Mouse (Mus musculus): ENCODE data around the gene Chrm3. TPM values are rescaled to one million over a fixed set of nuclear protein-coding genes. Genes with fewer than 3 reads are reported as not detected.

Chrm3 gene
- total RNA-seq, 2 experiments from 2014 or later: 0.20 to 1.1 TPM

- DNase-seq: no peak
Observed at GRCm38 (mm10) chr13:10068927-10069580, 291.6 kb downstream of the Chrm3 start.

DNA sequence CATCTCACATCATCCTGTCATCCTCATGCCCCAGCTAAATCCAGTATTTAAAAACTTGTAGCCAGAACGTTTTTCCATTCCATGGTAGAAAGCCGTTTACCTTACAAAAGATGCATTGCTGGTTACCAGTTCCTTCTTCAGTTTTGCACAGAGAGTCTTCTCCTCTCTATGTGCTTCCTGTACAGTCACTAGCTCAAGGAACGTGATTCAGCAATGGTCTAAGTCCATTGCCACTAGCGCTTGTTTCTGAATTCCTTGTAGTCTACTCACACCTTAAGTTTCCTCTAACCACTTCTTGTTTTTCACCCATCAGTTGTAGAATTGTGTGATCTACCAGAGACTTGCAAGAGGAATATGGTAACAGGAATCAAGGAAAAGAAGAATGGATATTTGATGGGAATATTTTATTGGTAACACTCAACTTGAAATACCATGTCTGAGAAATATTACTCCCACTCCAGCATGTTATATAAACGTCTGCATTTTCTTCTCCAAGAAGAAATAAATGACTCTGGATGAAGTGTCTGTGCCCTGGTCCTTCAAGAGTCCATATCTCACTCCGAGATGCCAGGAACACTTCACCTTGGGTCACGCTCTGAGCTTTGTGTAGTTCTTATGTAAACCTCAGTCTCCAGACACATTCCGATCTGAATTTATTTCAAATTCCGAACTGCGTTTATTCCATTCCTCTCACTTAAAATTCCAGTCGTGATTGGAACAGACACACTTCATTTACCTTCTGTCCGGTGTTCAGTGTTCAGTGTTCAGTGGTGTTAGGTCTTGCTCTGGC is 293.6 kb downstream of the Chrm3 start:
- DNase-seq: no peak

GRCm38 (mm10) chr13:10065776-10066175 is 294.9 kb downstream of the Chrm3 start:
- DNase-seq: no peak

DNA sequence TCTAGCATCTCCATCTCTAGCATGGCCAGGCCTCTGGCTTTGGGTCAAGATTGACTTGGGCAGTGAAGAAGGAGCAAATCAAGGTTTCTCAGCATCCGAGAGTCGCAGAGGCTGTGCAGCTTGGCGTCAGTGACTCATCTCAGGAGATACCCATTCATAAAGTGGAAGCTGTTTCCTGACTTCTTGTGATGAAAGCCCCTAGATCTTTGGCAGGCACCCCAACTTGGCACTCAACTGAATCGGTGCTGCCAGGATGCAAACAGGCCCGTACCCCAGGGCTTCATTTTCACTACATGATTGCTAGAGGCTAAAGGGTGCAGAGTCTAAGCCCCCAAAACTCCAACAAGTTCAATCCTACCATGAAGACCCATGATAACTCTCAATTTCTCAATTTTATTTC is 298.0 kb downstream of the Chrm3 start:
- no peak for DNase-seq

- no peak for DNase-seq
Observed at GRCm38 (mm10) chr13:10058993-10059392, 301.7 kb downstream of the Chrm3 start.

DNA sequence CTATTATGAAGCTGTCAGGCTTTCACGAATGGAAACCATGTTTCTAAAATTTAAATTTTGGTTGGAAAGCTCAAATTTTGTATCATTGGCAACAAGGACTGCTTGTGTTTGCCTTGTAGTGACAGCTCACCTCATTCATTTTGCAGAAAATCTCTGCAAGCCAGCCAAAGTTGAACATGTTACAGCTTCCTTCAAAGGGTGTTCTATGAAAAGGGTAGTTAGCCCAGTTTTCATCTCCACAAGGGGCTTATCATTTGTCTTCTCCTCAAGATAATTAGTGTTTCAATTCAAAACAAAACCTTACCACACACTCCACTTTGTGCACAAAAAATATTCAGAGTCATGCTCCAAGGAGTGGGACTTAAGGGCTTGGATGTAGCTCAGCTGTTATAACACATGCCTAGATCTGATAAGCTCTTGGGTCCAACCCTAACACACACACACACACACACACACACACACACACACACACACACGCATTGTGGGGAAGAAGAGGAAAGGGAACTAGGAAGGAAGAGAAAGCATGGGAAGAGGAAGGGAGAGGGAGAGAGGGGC is 302.9 kb downstream of the Chrm3 start:
- no peak for DNase-seq

- DNase-seq: no peak
Observed at GRCm38 (mm10) chr13:10054086-10054485, 306.6 kb downstream of the Chrm3 start.

GRCm38 (mm10) chr13:10053301-10053889 is 307.3 kb downstream of the Chrm3 start:
- DNase-seq: no peak

- no peak for DNase-seq
Observed at GRCm38 (mm10) chr13:10045651-10046350, 314.8 kb downstream of the Chrm3 start.

DNA sequence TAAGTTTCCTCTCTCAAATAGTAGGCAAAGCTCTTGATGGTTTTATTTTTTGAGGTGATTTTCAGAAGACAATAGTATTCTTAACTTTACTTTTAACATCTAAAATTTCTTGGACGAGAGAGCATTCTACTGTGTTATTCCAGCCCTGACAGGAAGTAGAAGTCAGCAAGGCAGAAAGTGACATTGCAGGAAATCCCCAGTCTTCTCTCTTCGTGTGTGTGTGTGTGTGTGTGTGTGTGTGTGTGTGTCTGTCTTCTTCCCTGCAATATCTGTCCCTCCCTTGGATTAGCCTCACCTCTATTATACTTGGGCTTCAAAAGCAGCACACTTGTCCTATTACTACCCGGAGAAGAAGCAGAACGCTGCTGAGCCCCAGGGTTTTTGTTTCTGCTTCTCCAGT is 316.6 kb downstream of the Chrm3 start:
- DNase-seq: no peak

- DNase-seq: no peak
Observed at GRCm38 (mm10) chr13:10033570-10034399, 326.9 kb downstream of the Chrm3 start.

DNA sequence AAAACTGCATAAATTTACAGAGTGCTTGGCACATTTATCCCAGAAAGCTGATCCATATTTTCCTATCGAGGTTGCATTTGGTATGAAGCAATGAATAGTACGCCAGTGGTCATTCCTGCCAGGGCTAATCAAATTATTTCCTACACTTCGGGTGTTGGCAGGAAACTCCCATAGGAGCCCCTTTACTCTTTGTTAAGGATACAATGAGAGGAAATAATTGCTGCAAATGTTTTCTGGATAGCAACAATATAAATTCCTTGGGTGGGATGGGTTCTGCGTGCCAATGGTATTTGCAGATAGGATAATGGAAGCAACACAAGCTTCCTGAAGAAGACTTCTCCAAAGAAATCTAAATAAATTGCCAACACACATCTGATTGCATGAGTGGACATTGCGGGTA is 329.1 kb downstream of the Chrm3 start:
- no peak for DNase-seq

GRCm38 (mm10) chr13:10029944-10030343 is 330.7 kb downstream of the Chrm3 start:
- no peak for DNase-seq

DNA sequence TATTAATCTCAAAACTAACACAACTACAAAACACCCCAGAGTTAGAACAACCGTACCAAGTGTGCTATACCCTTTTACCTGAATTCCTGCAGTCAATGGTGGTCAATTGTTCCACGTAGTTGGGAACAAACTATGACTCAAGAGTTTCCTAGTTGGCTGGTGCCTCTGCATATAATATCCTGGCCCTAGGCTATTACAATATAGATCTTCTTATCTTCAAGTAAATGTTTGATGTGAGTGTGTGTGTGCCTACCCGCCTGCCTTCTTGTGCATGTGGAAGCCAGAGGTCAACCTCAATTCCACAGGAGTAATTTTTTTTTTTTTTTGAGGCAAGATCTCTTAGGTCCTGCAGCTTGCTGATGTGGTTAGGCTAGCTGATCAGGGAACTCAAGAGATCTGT is 335.5 kb downstream of the Chrm3 start:
- DNase-seq: no peak

DNA sequence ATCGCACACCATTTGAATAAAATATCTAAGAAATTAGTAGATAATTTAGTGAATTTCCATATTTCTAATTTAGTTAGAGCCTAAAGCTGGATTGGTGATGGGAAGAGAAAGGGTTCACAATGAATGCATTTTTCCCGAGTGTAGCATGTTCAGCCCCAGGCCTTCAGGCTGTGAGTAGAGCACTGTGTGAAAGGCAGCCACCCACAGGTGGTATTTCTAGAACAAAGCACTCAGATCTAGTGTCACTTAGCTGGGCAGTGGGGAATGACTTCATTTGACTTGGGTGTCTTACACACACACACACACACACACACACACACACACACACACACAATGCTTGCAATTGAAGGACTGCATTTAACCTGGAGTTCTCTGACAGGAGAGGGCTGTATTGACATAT is 337.5 kb downstream of the Chrm3 start:
- DNase-seq: no peak

DNA sequence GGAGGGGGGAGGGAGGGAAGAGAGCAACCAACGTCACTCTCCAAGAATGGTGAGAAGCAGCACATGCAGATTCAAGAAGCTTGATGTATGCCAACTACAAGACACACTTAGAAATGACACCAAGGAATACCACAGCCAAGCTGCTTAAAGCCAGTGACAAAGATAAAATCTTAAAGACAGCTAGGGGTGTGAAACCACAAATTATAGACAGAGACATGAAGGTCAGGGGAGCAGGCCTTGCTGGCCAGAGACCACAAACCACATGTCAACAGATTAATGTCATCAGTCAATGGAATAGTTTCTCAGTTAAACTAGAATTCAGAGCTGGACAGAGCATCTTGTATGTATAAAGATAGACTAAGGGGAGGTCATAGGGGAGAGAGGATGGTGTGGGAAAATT is 341.4 kb downstream of the Chrm3 start:
- no peak for DNase-seq

DNA sequence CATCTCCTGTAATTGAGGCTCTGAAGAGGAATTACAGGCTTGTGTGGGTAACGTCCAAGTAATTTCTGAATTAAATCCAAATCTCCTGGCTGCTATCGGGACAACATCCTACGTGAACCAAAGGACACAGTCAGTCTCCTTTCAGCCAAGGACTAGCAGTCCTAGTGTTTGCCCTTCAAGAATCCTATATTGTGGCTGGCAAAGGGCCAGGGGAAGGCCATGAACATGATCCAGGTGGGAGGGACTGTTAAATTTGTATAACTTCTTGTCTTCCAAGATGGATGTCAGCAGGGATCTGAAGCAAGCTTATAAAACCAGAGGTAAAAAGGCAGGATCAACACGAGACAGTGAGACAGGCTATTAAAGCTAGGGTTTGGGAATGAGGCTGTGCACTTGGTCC is 357.7 kb downstream of the Chrm3 start:
- no peak for DNase-seq

GRCm38 (mm10) chr13:9997664-9998328 is 362.9 kb downstream of the Chrm3 start:
- DNase-seq: no peak

DNA sequence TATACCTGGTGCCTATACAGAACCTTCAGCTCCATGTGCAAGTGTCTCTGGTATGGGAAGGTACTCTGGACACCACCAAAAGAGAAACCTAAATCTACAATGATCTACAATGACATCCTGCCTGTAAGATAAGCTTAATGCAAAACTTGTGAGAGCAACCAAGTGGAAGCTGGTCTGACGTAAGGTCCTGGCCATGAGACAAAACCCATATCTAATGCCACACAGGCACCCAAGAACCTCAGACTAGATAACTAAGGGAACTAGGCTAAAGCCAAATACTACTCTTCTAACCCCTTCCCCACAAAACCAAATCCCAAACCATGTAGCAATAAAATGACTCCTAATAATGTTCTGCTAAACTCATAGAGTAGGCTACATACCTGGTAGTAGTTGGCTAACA is 364.8 kb downstream of the Chrm3 start:
- DNase-seq: no peak

- DNase-seq: no peak
Observed at GRCm38 (mm10) chr13:9993571-9993970, 367.1 kb downstream of the Chrm3 start.

- no peak for DNase-seq
Observed at GRCm38 (mm10) chr13:9992640-9993039, 368.0 kb downstream of the Chrm3 start.
